Mouse (Mus musculus) mouse embryonic stem cell (cell line): ENCODE data around the gene Thap3.

ENCODE experiments used
- in situ Hi-C, 2 experiments: fragments of 300-500 bp; cut with MboI; formaldehyde crosslinking; loops; 1 replicate in 1 of 2; 3 replicates in 1 of 2; pipeline ENCODE4 v1.14.3; 2019 to 2020; ENCODE audit warnings: low sequenced_read_pairs in 2 of 2, low pct_unique_long_range_greater_than_20kb in 1 of 2, mixed read lengths in 1 of 2; ENCODE audit not compliant: unreplicated experiment in 1 of 2

Thap3 gene

GRCm38 (mm10) chr4:152010091-152010706, 21.4 kb upstream of the Thap3 start:
- in situ Hi-C loops = no loop called here

- in situ Hi-C loops = no loop called here
Observed at GRCm38 (mm10) chr4:152009076-152010051, 20.6 kb upstream of the Thap3 start.

DNA sequence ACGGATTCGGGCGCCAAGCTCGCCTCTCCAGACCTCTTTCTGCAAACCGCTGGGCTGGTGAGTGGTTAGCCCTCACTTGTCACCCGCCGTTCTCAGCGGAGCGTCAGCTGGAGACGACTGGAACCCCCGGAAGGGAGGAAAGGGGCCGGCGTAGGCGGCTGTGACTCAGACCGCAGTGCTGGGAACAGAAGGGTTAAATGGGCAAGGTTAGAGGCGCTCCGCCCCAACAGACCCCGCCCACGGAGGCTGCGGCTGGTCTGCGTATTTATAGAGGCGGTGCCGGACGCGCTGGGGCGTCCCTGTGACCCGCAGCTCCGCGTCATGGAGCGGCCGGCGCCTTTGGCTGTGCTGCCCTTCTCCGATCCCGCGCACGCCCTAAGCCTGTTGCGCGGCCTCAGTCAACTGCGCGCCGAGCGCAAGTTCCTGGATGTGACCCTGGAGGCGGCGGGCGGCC, 19.9 kb upstream of the Thap3 start, which contains the start of gene Klhl21:
Klhl21 (plus strand) TSS at position 182 of the 454 bp plus-strand sequence.
- in situ Hi-C loops = no loop called here

DNA sequence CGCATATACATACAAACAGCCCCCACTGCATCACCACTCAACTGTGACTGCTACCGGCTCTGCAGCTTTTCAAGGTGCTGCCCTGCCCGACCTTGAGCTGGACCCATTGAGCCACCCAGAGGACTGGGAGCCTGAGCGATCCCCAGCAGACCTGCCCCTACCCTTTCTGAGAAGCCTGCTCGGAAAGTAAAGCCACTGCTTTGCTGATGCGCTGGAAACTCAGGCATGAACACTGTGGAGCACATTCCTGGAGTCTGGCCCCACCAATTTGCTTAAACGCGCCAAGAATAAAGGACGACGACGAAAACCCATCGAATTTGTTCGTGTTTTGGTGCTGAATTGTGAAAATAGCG, 19.3 kb upstream of the Thap3 start:
- in situ Hi-C loops = no loop called here

- in situ Hi-C loops = no loop called here
Observed at GRCm38 (mm10) chr4:152007481-152008147, 18.8 kb upstream of the Thap3 start.

- in situ Hi-C loops = no loop called here
Observed at GRCm38 (mm10) chr4:152006812-152007211, 18.0 kb upstream of the Thap3 start.

GRCm38 (mm10) chr4:152006137-152006536, 17.3 kb upstream of the Thap3 start:
- in situ Hi-C loops = no loop called here

GRCm38 (mm10) chr4:152002063-152002462, 13.3 kb upstream of the Thap3 start:
- in situ Hi-C loops = no loop called here

- in situ Hi-C loops = no loop called here
Observed at GRCm38 (mm10) chr4:152001335-152001734, 12.5 kb upstream of the Thap3 start.

- in situ Hi-C loops = no loop called here
Observed at GRCm38 (mm10) chr4:152000906-152001305, 12.1 kb upstream of the Thap3 start.

GRCm38 (mm10) chr4:151999481-151999880, 10.7 kb upstream of the Thap3 start:
- in situ Hi-C loops = no loop called here

DNA sequence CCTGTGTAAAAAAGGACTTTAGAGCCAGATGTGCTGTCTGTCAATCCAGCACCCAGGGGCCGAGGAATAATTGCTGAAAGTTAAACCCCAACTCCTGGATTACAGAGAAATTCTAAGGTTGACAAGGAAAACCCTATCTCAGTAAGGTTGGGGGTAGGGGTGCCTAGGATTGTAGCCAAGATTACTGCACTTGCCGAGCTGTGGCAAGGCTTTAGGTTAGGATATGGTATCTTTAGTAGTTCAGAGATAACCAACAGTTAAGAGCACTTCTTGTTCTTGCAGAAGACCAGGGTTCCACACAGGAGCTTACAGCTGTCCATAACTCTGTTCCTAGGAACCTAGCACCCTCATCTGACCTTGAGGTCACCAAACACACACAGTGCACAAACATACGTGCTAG, 8.9 kb upstream of the Thap3 start:
- in situ Hi-C loops = no loop called here

DNA sequence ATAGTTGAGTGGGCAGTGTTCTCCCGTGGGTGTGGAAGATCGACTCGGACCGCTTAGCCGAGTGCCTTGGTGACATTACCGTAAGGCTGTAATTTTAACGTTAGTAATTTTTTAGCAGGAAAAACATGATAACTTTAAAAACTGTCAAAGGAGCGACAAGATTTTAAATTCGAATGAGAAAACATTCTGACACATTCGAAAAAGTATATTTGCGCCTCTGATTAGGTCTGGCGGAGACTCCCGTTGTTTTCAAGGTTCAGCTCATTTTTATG, 8.1 kb upstream of the Thap3 start:
- in situ Hi-C loops = no loop called here

GRCm38 (mm10) chr4:151996173-151996950, 7.6 kb upstream of the Thap3 start, which contains the start of gene Phf13:
Gene Phf13 (minus strand): TSS chr4:151996258.
- in situ Hi-C loops = no loop called here

DNA sequence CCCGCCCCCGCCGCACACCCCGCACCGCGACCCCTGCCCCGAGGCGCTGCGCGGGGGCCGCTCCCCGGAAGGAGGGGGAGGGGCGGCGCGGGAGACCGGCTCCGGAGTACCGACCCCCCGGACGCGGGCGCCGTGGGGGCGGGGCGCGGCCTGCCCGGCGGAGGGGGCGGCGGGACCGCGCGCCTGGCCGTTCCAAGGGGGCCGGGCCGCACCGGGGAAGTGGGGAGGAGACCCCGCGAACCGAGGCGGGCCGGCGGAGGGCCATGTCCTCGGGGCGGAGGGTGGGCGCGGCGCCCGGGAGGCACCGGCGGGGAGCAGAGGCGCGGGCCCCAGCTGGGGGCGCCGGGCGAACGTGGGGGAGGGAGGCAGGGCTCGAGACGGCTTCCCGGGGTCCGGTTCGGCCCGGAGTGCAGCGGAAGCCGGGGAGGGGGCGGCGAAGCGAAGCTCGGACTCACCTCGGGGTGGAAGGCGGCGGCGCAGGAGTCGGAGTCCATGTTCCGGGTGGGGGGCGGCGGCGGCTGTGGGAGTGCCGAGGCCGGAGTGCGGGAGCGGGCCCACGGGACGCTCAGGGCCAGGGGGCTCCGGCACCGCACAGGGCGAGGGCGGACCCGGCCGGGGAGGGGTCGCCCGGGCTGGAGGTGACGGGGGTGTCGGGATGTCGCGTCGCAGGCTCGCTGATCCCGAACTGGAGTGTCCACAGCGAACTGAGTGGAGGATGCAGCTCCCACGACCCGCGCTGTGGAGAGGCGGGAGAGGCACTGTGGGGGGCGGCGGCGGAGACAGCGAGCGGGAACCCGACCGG, 6.8 kb upstream of the Thap3 start:
- in situ Hi-C loops = no loop called here

- in situ Hi-C loops = no loop called here
Observed at GRCm38 (mm10) chr4:151994228-151995171, 5.7 kb upstream of the Thap3 start.

DNA sequence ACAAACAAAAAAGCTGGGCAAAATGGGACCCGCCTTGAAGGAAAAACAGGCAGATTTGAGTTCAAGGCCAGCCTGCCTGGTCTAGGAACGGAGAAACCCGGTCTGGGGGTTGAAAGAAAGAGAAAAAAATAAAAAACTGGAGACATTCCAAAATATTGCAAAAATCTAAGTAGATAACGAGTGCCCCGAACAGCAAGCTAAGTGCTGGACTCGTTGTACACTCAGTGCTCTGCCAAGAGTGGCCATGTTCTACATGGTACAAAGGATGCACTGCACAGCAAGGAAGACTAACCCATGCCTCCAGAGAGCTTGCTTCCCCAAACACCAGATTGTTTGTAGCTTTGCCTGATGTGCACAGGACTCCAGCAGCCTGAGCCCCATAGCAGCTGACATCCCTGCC, 4.2 kb upstream of the Thap3 start:
- in situ Hi-C loops = no loop called here
